Mouse (Mus musculus) thymus, postnatal 4 days (tissue): Measurements from ENCODE around the gene Musk.

ENCODE experiments used
- DNase-seq: peaks from one replicate; pipeline ENCODE4 v3.0.0; 2021

Musk gene

GRCm38 (mm10) chr4:58317536-58317935 is 31.8 kb downstream of the Musk start:
- no peak for DNase-seq

GRCm38 (mm10) chr4:58320293-58320692 is 34.5 kb downstream of the Musk start:
- DNase-seq = no peak

GRCm38 (mm10) chr4:58326746-58327145 is 41.0 kb downstream of the Musk start:
- DNase-seq = no peak

GRCm38 (mm10) chr4:58328231-58328630 is 42.5 kb downstream of the Musk start:
- DNase-seq = no peak

- no peak for DNase-seq
These were observed 44.3 kb downstream of the Musk start for GRCm38 (mm10) chr4:58330016-58330415.

- no peak for DNase-seq
These were observed 45.3 kb downstream of the Musk start for GRCm38 (mm10) chr4:58330864-58331638.

GRCm38 (mm10) chr4:58332394-58332793 is 46.6 kb downstream of the Musk start:
- no peak for DNase-seq

- no peak for DNase-seq
These were observed 50.5 kb downstream of the Musk start for GRCm38 (mm10) chr4:58336227-58336626.

- no peak for DNase-seq
These were observed 53.5 kb downstream of the Musk start for GRCm38 (mm10) chr4:58339226-58339625.

GRCm38 (mm10) chr4:58350206-58350605 is 64.4 kb downstream of the Musk start:
- no peak for DNase-seq

GRCm38 (mm10) chr4:58351165-58351564 is 65.4 kb downstream of the Musk start:
- no peak for DNase-seq

GRCm38 (mm10) chr4:58351590-58351989 is 65.8 kb downstream of the Musk start:
- no peak for DNase-seq

- DNase-seq = no peak
These were observed 73.2 kb downstream of the Musk start for GRCm38 (mm10) chr4:58358996-58359395.

GRCm38 (mm10) chr4:58365321-58365720 is 79.6 kb downstream of the Musk start:
- no peak for DNase-seq

GRCm38 (mm10) chr4:58371106-58371505 is 85.3 kb downstream of the Musk start:
- no peak for DNase-seq

GRCm38 (mm10) chr4:58373599-58373998 is 87.8 kb downstream of the Musk start:
- DNase-seq = no peak

GRCm38 (mm10) chr4:58374141-58374870 is 88.5 kb downstream of the Musk start:
- DNase-seq = no peak

GRCm38 (mm10) chr4:58379186-58379585 is 93.4 kb downstream of the Musk start:
- no peak for DNase-seq

GRCm38 (mm10) chr4:58400861-58401341 is 115.1 kb downstream of the Musk start:
- no peak for DNase-seq

- no peak for DNase-seq
These were observed 116.3 kb downstream of the Musk start for GRCm38 (mm10) chr4:58401973-58402501.

- DNase-seq = no peak
These were observed 127.7 kb downstream of the Musk start for GRCm38 (mm10) chr4:58413188-58414185.

GRCm38 (mm10) chr4:58415537-58415936 is 129.8 kb downstream of the Musk start:
- no peak for DNase-seq

GRCm38 (mm10) chr4:58417319-58417718 is 131.6 kb downstream of the Musk start:
- DNase-seq = no peak
